Mouse (Mus musculus) gastrocnemius, adult 8-10 months (tissue): Measurements from ENCODE around the gene Dsp. TPM values are rescaled to one million over a fixed set of nuclear protein-coding genes. Genes with fewer than 3 reads are reported as not detected.

Experiments used
- DNase-seq, 2 experiments: peaks; one replicate each; pipeline ENCODE4 v3.0.0; 2022; ENCODE audit warnings: low spot score in 2 of 2
- total RNA-seq, 4 experiments: library from RNA; stranded (reverse); gene quantifications; 2 replicates each; pipeline ENCODE4 v1.2.4; 2022

The Dsp gene
- total RNA-seq, result under 1 TPM; 0.15 to 0.40 (median 0.20) TPM

- no peak for DNase-seq
Observed at GRCm38 (mm10) chr13:38151069-38151588, at the start of gene Dsp. TSS of gene Dsp (plus strand) at chr13:38151294.

GRCm38 (mm10) chr13:38103406-38103805 lies 47.7 kb upstream of the Dsp start:
- DNase-seq, result no peak

GRCm38 (mm10) chr13:38104501-38104900 lies 46.6 kb upstream of the Dsp start:
- DNase-seq, result no peak

- no peak for DNase-seq
Observed at GRCm38 (mm10) chr13:38109081-38109480, 42.0 kb upstream of the Dsp start.

- DNase-seq, result no peak
Observed at GRCm38 (mm10) chr13:38122321-38122720, 28.8 kb upstream of the Dsp start.

- DNase-seq, result no peak
Observed at GRCm38 (mm10) chr13:38123666-38124065, 27.4 kb upstream of the Dsp start.

GRCm38 (mm10) chr13:38127683-38128082 lies 23.4 kb upstream of the Dsp start:
- no peak for DNase-seq

GRCm38 (mm10) chr13:38128246-38128645 lies 22.8 kb upstream of the Dsp start:
- no peak for DNase-seq

GRCm38 (mm10) chr13:38129492-38129891 lies 21.6 kb upstream of the Dsp start:
- no peak for DNase-seq

- no peak for DNase-seq
Observed at GRCm38 (mm10) chr13:38130116-38130515, 21.0 kb upstream of the Dsp start.

- no peak for DNase-seq
Observed at GRCm38 (mm10) chr13:38133016-38133528, 18.0 kb upstream of the Dsp start.

- DNase-seq, result no peak
Observed at GRCm38 (mm10) chr13:38140521-38140920, 10.6 kb upstream of the Dsp start.

- DNase-seq, result no peak
Observed at GRCm38 (mm10) chr13:38144962-38145713, 6.0 kb upstream of the Dsp start.

- no peak for DNase-seq
Observed at GRCm38 (mm10) chr13:38148348-38148747, 2.7 kb upstream of the Dsp start.

- DNase-seq, result no peak
Observed at GRCm38 (mm10) chr13:38151671-38152428, 756 bp downstream of the Dsp start.

- no peak for DNase-seq
Observed at GRCm38 (mm10) chr13:38152429-38153035, 1.4 kb downstream of the Dsp start.

- DNase-seq, result no peak
Observed at GRCm38 (mm10) chr13:38155523-38155922, 4.4 kb downstream of the Dsp start.

- no peak for DNase-seq
Observed at GRCm38 (mm10) chr13:38157635-38158034, 6.5 kb downstream of the Dsp start.

GRCm38 (mm10) chr13:38162002-38162401 lies 10.9 kb downstream of the Dsp start:
- no peak for DNase-seq

- no peak for DNase-seq
Observed at GRCm38 (mm10) chr13:38162668-38163067, 11.6 kb downstream of the Dsp start.

- no peak for DNase-seq
Observed at GRCm38 (mm10) chr13:38164932-38165331, 13.8 kb downstream of the Dsp start.

- DNase-seq, result no peak
Observed at GRCm38 (mm10) chr13:38167056-38167455, 16.0 kb downstream of the Dsp start.
